Mouse (Mus musculus) hindbrain, postnatal 0 days (tissue): ENCODE results near the gene Tas2r134. TPM values are rescaled to one million over a fixed set of nuclear protein-coding genes. Genes with fewer than 3 reads are reported as not detected.

Experiments
- ATAC-seq: fragments of 200-750 bp; cut with Nextera tagmentation; 2 replicates; pipeline ENCODE4 v1.8.0; 2017; ENCODE audit warnings: mild to moderate bottlenecking, moderate TSS enrichment, moderate library complexity
- DNase-seq: peaks from one replicate; pipeline ENCODE4 v3.0.0-alpha.2; 2015; ENCODE audit warnings: low spot score
- H3K27ac ChIP-seq: fragments of 300-500 bp; sonication (generic); 2 replicates; pipeline ENCODE4 v1.5.1; 2014; ENCODE audit warnings: mild to moderate bottlenecking
- H3K27me3 ChIP-seq: fragments of 300-500 bp; sonication (generic); 2 replicates; pipeline ENCODE4 v1.6.1; 2014; ENCODE audit warnings: low read length, mixed read lengths; ENCODE audit not compliant: insufficient read depth
- H3K36me3 ChIP-seq: fragments of 300-500 bp; sonication (generic); 2 replicates; pipeline ENCODE4 v1.6.1; 2014; ENCODE audit warnings: low read length, mixed read lengths; ENCODE audit not compliant: insufficient read depth
- H3K4me1 ChIP-seq: fragments of 300-500 bp; sonication (generic); 2 replicates; pipeline ENCODE4 v1.6.1; 2014; ENCODE audit warnings: antibody characterized with exemption, low read length, mixed read lengths; ENCODE audit not compliant: insufficient read depth
- H3K4me2 ChIP-seq: fragments of 300-500 bp; sonication (generic); 2 replicates; pipeline ENCODE4 v1.6.1; 2014; ENCODE audit warnings: low read depth, mild to moderate bottlenecking, low read length, moderate library complexity, mixed read lengths
- H3K4me3 ChIP-seq: fragments of 300-500 bp; sonication (generic); 2 replicates; pipeline ENCODE4 v1.5.1; 2014; ENCODE audit warnings: low read length
- H3K9ac ChIP-seq: fragments of 300-500 bp; sonication (generic); replicated peaks from 2 replicates; pipeline ENCODE4 v1.6.1; 2014; ENCODE audit warnings: mild to moderate bottlenecking, low read length, moderate library complexity, mixed read lengths
- H3K9me3 ChIP-seq: fragments of 300-500 bp; sonication (generic); 2 replicates; pipeline ENCODE4 v1.6.1; 2016; ENCODE audit warnings: low read length, mixed read lengths
- CTCF ChIP-seq: IDR thresholded peaks from 2 replicates; pipeline ENCODE4 v1.5.1; 2016; ENCODE audit warnings: antibody characterized with exemption, control low read depth, low read depth
- WGBS: fragments of 180-500 bp; shearing (Covaris S2); extraction: QIAGEN DNeasy Blood & Tissue Kit; methylation state at CpG from one replicate; pipeline ENCODE4 v1.1.7; 2014; 5-methylcytosine and 5-hydroxymethylcytosine counted together
- polyA plus RNA-seq: library from polyadenylated mRNA; unstranded; fragments of >200 nt; fragmentation: Nextera tagmentation; extraction: Ambion mirVana; gene quantifications from 2 replicates; pipeline ENCODE4 v1.2.1, GENCODE M21; 2015
- total RNA-seq: library from RNA; depleted of rRNA; stranded (reverse); fragments of >200 nt; gene quantifications from 2 replicates; pipeline ENCODE4 v1.2.3, GENCODE M21; 2014; rRNA removed

Gene Tas2r134
- not detected in 2 replicates for total RNA-seq
- not detected in 2 replicates for polyA plus RNA-seq

DNA sequence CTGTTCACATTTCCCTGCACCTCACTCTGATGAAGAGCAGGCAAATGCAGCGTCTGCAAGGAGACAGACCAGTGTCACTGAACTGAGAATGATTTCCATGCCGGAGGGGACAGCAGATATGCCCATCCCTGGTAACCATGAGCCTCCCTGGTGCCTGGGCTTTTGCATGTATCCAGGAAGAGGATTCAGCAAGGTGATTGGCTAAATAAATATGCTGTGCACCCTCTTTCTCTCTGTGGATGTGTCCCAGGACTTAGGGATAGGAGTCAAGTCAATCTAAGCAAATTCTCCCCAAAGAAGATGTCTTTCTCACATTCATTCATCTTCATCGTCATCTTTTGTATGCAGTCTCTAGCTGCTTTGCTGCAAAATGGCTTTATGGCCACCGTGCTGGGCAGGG, at the start of gene Tas2r134:
Gene Tas2r134, plus strand, starts transcription at position 301 of the 400 bp plus-strand sequence.
- Histone ChIP-seq H3K9me3 (no peaks in the 10 kb centered on the region), H3K4me3 (no peak within 1 kb of the TSS), H3K4me2 (no peak within 1 kb of the TSS), H3K27me3 (no peaks in the 10 kb centered on the region), H3K9ac (no peak within 1 kb of the TSS), H3K27ac (no peak within 1 kb of the TSS), H3K36me3 (no peaks in the 10 kb centered on the region), H3K4me1 (no peaks in the 10 kb centered on the region)
- ATAC-seq (no peak), DNase-seq (no peak)
- WGBS = 88% methylated on average over 4 of the region's 4 CpGs
- TF ChIP-seq CTCF = no peak

DNA sequence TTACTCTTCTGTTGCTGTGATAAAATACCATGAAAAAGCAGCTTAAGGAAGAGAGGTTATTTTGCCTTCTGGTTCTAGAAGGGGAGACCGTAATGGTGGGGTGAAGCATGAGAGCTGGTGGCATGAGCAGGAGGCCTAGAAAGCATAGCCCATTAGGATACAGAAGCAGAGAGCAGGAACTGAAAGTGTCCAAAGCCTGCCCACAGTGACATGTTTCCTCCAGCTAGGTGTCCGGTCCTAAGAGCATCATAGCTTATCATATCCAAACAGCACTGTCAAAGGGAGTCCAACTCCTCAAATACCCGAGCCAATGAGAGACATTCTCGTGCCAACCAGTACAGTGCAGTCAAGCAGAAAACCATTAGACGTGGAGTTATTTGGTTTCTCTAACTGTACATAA, 47.5 kb upstream of the Tas2r134 start:
- Histone ChIP-seq H3K9ac (no peak overlapping the region), H3K27me3 (no peaks in the 10 kb centered on the region), H3K9me3 (no peaks in the 10 kb centered on the region), H3K4me1 (0 out of 2 replicates have a peak, but pooled peaks cover 4% of the 10 kb centered on the region), H3K4me2 (no peak overlapping the region), H3K27ac (no peak overlapping the region), H3K4me3 (no peak overlapping the region), H3K36me3 (no peaks in the 10 kb centered on the region)
- WGBS = 60% methylated on average over 5 of the region's 5 CpGs
- ATAC-seq (no peak), DNase-seq (no peak)
- TF ChIP-seq CTCF = no peak

DNA sequence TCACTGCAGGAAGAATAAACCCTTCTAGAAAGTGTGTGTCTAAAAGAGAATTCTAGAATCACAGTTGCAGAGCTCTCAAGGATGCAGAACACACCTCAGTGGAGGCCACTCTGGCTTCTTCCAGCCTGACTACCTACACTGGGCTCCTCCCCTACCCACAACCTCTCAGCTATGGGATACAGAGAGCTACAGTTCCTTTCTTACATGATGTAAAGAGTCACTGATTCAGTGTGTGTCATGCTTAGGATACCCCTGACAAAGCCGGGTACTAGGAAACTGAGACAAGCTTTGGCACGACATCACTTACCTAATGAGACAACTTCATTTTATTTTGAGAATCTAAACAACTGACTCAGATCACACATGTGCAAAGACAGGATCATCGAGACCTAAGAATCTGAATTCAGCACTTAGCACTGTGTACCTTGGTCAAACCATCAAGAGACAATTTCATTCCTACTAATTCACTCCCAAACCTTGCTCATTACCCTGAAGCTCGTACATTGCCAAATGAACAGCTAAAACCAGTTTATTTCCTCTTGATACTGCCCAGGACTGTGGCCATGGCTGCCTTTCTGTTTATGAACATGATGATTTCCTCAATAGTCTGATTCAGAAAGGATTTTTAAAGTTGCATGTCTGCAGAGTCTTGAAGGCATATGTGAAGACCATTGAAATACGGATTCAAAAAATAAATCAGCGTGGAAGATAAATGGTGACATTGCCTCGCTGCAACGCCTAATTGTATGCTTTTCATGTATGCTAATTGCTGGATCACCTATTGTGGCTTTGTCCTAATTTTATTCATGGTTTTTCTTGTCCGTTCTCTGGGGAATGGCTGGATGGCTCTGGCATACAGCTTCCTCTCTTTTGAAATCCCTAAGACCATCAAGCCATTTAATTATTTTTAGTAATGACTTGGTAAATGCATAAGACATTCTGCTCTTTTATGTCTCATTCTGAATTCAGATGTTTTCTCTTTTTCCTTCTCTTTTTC, 43.0 kb upstream of the Tas2r134 start:
- no peak overlapping the region for H3K4me3 ChIP-seq
- no peak overlapping the region for H3K27ac ChIP-seq
- DNase-seq (peak; percentile 25), ATAC-seq (no peak)
- H3K9ac ChIP-seq = no peak overlapping the region
- no peak for TF ChIP-seq CTCF
- no peaks in the 10 kb centered on the region for H3K9me3 ChIP-seq
- no peaks in the 10 kb centered on the region for H3K27me3 ChIP-seq
- WGBS = 30% methylated on average over 9 of the region's 9 CpGs
- no peak overlapping the region for H3K4me2 ChIP-seq
- H3K4me1 ChIP-seq = 0 out of 2 replicates have a peak, but pooled peaks cover 4% of the 10 kb centered on the region
- H3K36me3 ChIP-seq = no peaks in the 10 kb centered on the region

DNA sequence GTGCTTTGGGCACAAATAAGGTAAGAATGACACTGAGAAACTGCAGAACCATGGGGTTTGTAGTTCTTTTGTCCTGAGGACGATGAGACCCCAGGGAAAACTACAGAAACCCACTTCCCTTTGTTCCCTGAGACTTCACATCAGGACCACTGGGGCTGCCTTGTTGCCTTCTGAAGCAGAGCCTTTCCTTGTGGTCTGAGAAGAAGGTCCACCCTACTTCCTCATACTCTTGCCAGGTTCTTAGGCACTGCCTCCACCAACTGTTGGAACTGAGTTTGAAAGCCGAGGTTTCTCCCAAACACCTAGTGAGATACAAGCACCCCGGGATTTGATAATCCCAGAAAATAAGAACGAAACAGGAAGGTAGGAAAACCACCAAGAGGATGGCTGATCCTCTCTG, 39.0 kb upstream of the Tas2r134 start:
- no peak for ATAC-seq
- 83% methylated on average over 4 of the region's 4 CpGs for WGBS
- H3K9ac ChIP-seq = no peak overlapping the region
- no peak overlapping the region for H3K27ac ChIP-seq
- no peak overlapping the region for H3K4me3 ChIP-seq
- no peak for TF ChIP-seq CTCF
- H3K9me3 ChIP-seq = no peaks in the 10 kb centered on the region
- H3K36me3 ChIP-seq = no peaks in the 10 kb centered on the region
- no peak for DNase-seq
- H3K4me2 ChIP-seq = no peak overlapping the region
- 0 out of 2 replicates have a peak, but pooled peaks cover 4% of the 10 kb centered on the region for H3K4me1 ChIP-seq
- no peaks in the 10 kb centered on the region for H3K27me3 ChIP-seq

DNA sequence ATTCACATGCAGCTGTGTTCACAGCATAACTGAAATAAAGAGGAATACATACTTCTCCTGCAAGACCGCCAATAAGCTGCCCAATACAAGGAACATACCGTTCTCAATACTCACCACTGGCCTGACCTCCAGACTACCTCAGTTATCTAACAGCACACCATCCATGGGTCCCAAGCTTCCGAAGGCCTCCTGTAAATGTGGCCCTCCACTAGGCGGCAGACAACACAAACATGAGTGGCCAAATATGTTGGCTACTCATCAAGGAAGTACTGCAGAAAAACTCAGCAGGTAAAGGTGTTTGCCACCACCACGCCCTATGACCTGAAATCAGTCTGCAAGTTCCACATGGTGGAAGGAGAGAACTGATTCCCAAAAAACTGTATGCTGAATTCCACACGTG, 38.4 kb upstream of the Tas2r134 start:
- no peaks in the 10 kb centered on the region for H3K36me3 ChIP-seq
- H3K4me1 ChIP-seq = 0 out of 2 replicates have a peak, but pooled peaks cover 4% of the 10 kb centered on the region
- no peaks in the 10 kb centered on the region for H3K27me3 ChIP-seq
- ATAC-seq (no peak), DNase-seq (no peak)
- H3K27ac ChIP-seq = no peak overlapping the region
- no peak overlapping the region for H3K4me2 ChIP-seq
- H3K9me3 ChIP-seq = no peaks in the 10 kb centered on the region
- TF ChIP-seq CTCF = peak; percentile 33
- H3K4me3 ChIP-seq = no peak overlapping the region
- 81% methylated on average over 6 of the region's 6 CpGs for WGBS
- H3K9ac ChIP-seq = no peak overlapping the region

DNA sequence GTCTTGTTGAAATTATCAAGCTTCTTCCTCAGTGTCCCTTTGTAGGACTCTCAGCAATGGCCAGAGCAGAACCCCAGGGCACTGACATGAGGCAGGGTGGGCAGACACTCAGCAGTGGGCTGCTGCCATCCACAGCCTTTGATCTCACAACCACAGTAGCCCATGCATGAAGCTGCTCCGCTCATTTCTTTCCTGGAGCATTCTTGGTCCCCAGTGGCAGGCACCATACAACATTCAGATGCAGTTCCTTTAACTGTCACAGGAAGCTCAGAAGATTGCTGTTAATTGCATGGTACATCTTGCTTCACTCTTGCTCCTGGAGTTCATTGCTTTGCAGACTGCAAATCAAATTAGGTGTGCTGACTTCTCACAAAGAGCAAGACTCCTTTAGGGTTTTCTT, 37.7 kb upstream of the Tas2r134 start:
- H3K27me3 ChIP-seq = no peaks in the 10 kb centered on the region
- H3K9ac ChIP-seq = no peak overlapping the region
- 0 out of 2 replicates have a peak, but pooled peaks cover under 1% of the 10 kb centered on the region for H3K4me1 ChIP-seq
- no peak overlapping the region for H3K4me3 ChIP-seq
- H3K27ac ChIP-seq = no peak overlapping the region
- H3K36me3 ChIP-seq = no peaks in the 10 kb centered on the region
- H3K4me2 ChIP-seq = no peak overlapping the region
- H3K9me3 ChIP-seq = no peaks in the 10 kb centered on the region
- WGBS = 42% methylated on average over 1 of the region's 1 CpGs
- peak; percentile 12 for DNase-seq
- ATAC-seq = no peak
- no peak for TF ChIP-seq CTCF
